Mouse (Mus musculus) kidney, embryonic 16.5 days (tissue): ENCODE measurements around the gene Uba5. TPM values are rescaled to one million over a fixed set of nuclear protein-coding genes. Genes with fewer than 3 reads are reported as not detected.
A peak's percentile ranks its signal among the peaks of the same experiment; 100 is the strongest.

ENCODE experiments used
- ATAC-seq: fragments of 200-750 bp; cut with Nextera tagmentation; 2 replicates; pipeline ENCODE4 v1.8.0; 2017; ENCODE audit warnings: moderate TSS enrichment; ENCODE audit not compliant: low FRiP score, low TSS enrichment
- H3K27ac ChIP-seq: fragments of 300-500 bp; sonication (generic); 2 replicates; pipeline ENCODE4 v1.5.1; 2014; ENCODE audit warnings: low read length
- H3K27me3 ChIP-seq: fragments of 300-500 bp; sonication (generic); 2 replicates; pipeline ENCODE4 v1.6.1; 2014; ENCODE audit warnings: low read length, control low read depth, mixed read lengths; ENCODE audit not compliant: insufficient read depth
- H3K36me3 ChIP-seq: fragments of 300-500 bp; sonication (generic); 2 replicates; pipeline ENCODE4 v1.6.1; 2014; ENCODE audit warnings: low read length, control low read depth, mixed read lengths; ENCODE audit not compliant: insufficient read depth
- H3K4me1 ChIP-seq: fragments of 300-500 bp; sonication (generic); 2 replicates; pipeline ENCODE4 v1.6.1; 2014; ENCODE audit warnings: low read length, control low read depth, mixed read lengths; ENCODE audit not compliant: insufficient read depth
- H3K4me2 ChIP-seq: fragments of 300-500 bp; sonication (generic); replicated peaks from 2 replicates; pipeline ENCODE4 v1.6.1; 2014; ENCODE audit warnings: low read depth, low read length
- H3K4me3 ChIP-seq: fragments of 300-500 bp; sonication (generic); 2 replicates; pipeline ENCODE4 v1.5.1; 2014; ENCODE audit warnings: mild to moderate bottlenecking, low read length
- H3K9ac ChIP-seq: fragments of 300-500 bp; sonication (generic); replicated peaks from 2 replicates; pipeline ENCODE4 v1.6.1; 2014; ENCODE audit warnings: low read length
- H3K9me3 ChIP-seq: fragments of 300-500 bp; sonication (generic); 2 replicates; pipeline ENCODE4 v1.6.1; 2016; ENCODE audit warnings: low read length, control low read depth
- WGBS: fragments of 180-500 bp; shearing (Covaris S2); extraction: QIAGEN DNeasy Blood & Tissue Kit; methylation state at CpG from one replicate; pipeline ENCODE4 v1.1.7; 2014; 5-methylcytosine and 5-hydroxymethylcytosine counted together
- polyA plus RNA-seq: library from polyadenylated mRNA; unstranded; fragments of >200 nt; fragmentation: Nextera tagmentation; extraction: Ambion mirVana; gene quantifications from 2 replicates; pipeline ENCODE4 v1.2.1, GENCODE M21; 2015

Uba5 gene
- polyA plus RNA-seq, 1 experiment from 2014 or later = 48.9 TPM

DNA sequence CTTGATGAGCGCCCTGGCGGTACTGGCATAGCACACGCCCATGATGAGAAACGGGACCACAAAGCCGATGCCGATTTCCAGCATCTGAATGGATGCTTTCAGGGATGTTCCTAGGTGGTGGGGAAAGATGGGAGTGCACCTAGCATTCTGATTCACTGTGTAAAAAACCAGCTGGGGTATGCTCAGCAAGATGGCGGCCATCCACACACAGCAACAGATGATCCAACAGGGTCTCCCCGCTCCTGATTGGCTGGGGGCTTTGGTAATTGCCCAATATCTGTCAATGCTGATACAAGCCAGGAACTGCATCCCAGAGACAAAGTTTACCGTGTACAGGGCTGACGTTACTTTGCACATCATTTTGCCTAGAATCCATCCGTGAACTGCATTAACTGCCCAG is 36.1 kb upstream of the Uba5 start:
- no peaks in the 10 kb centered on the region for H3K27me3 ChIP-seq
- no peaks in the 10 kb centered on the region for H3K36me3 ChIP-seq
- no peak for ATAC-seq
- H3K9me3 ChIP-seq = no peaks in the 10 kb centered on the region
- no peak overlapping the region for H3K4me3 ChIP-seq
- H3K4me2 ChIP-seq = no peak overlapping the region
- 91% methylated on average over 11 of the region's 11 CpGs for WGBS
- H3K4me1 ChIP-seq = peaks cover 16% of the 10 kb centered on the region
- H3K9ac ChIP-seq = no peak overlapping the region
- H3K27ac ChIP-seq = no peak overlapping the region

DNA sequence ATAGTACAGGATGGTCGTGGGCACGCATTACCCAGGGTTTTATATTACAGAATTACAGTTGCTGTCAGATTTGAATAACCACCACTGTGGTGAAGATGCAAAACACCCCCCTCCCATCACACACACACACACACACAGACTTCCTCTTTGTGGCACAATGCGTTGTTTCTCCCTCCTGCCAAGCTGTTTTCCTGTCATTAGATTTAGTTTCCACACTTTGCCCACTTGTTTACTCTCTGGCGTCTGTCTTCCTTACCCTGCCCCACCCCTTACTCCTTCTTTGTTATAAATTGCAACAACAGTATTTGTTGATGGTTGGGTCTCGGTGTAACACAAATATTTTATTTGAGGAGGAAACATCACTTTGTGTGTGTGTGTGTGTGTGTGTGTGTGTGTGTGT is 35.3 kb upstream of the Uba5 start:
- no peaks in the 10 kb centered on the region for H3K36me3 ChIP-seq
- H3K9me3 ChIP-seq = no peaks in the 10 kb centered on the region
- H3K4me2 ChIP-seq = no peak overlapping the region
- H3K4me3 ChIP-seq = no peak overlapping the region
- no peak overlapping the region for H3K27ac ChIP-seq
- H3K27me3 ChIP-seq = no peaks in the 10 kb centered on the region
- WGBS = 46% methylated on average over 5 of the region's 5 CpGs
- ATAC-seq = no peak
- H3K9ac ChIP-seq = no peak overlapping the region
- H3K4me1 ChIP-seq = peaks cover 16% of the 10 kb centered on the region

DNA sequence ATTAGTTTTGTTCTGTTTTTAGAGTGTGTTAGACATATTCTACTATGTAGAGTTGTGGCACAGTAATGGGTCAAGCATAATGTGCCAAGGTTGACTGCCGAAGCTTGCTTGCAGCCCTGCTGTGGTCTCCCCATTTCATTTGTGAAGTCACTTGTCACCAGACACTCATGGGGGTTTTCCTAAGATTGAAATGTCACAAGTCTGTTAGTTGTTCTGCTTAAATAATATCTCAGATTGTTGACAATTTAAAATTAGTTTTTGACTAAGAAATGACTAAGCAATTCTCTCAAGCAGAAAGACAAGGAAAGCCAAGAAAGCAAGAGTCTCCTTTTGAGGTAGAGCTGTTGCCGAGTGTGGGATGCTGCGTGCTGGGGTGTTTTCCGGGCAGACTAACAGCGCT is 30.0 kb upstream of the Uba5 start:
- no peak overlapping the region for H3K27ac ChIP-seq
- no peaks in the 10 kb centered on the region for H3K9me3 ChIP-seq
- H3K4me3 ChIP-seq = no peak overlapping the region
- no peak overlapping the region for H3K4me2 ChIP-seq
- H3K27me3 ChIP-seq = no peaks in the 10 kb centered on the region
- no peaks in the 10 kb centered on the region for H3K36me3 ChIP-seq
- WGBS = 81% methylated on average over 5 of the region's 5 CpGs
- no peaks in the 10 kb centered on the region for H3K4me1 ChIP-seq
- H3K9ac ChIP-seq = no peak overlapping the region
- no peak for ATAC-seq

DNA sequence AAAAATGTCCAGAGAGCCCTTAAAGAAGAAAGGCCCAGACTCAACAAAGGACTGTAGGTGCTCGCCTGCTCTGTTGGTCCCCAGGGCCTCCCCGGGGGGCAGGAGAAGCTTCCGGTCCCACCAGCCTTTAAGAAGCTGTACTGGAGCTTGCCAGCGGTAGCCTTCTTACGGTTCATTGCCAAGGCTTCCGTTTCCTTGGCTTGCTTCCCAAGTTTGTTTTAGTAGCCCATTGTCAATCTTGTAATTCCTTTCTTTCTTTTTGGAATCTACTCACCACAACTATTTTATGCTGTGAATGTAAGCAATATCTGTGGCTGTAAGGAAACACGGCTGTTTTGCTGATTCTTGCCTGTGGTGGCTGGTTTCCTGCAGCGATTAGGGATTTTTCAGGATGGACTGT is 25.6 kb upstream of the Uba5 start:
- H3K36me3 ChIP-seq = no peaks in the 10 kb centered on the region
- H3K27ac ChIP-seq = peak overlapping the region; percentile 27; the same call in 1 of the 2 replicates
- no peak for ATAC-seq
- no peaks in the 10 kb centered on the region for H3K4me1 ChIP-seq
- no peaks in the 10 kb centered on the region for H3K9me3 ChIP-seq
- no peak overlapping the region for H3K9ac ChIP-seq
- H3K4me2 ChIP-seq = no peak overlapping the region
- no peak overlapping the region for H3K4me3 ChIP-seq
- no peaks in the 10 kb centered on the region for H3K27me3 ChIP-seq
- WGBS = 59% methylated on average over 8 of the region's 8 CpGs

DNA sequence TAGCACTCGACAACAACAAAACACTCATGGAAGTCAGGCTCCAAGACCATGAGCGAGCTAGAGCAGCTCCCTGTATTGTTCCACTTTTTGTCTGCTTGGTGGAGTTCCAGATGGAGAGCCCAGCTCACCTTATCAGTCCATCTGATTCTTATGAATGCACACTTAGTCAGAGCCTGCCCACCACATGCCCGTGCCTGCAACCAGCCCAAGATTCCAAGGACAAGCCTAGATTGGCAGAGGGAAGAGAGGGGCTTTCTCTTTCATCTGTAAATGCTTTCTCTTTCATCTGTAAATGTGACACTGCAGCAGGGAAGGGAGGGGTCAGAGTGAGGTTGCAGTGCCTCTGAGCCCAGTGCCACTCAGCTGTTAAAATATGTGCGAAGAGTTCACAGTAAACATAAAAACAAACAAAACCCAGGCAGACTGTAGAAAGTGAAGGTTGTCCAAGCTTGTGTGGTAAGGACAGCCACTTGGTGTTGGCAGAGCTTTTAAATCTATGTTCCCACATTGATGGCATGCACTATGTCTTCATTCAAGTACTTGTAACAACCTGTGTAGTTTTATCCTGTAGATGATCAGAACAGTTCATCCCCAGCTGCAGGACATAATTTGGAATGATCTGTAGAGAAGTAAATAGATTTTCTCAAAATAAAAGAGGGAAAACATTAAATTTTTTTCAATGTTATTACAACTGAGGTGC is 22.9 kb upstream of the Uba5 start:
- no peaks in the 10 kb centered on the region for H3K36me3 ChIP-seq
- 59% methylated on average over 4 of the region's 4 CpGs for WGBS

GRCm38 (mm10) chr9:104080038-104080437 is 17.1 kb upstream of the Uba5 start:
- Histone ChIP-seq H3K4me3 (no peak overlapping the region), H3K27ac (no peak overlapping the region), H3K9me3 (no peaks in the 10 kb centered on the region), H3K9ac (no peak overlapping the region), H3K4me2 (no peak overlapping the region), H3K36me3 (0 out of 2 replicates have a peak, but pooled peaks cover under 1% of the 10 kb centered on the region), H3K4me1 (no peaks in the 10 kb centered on the region), H3K27me3 (no peaks in the 10 kb centered on the region)
- ATAC-seq = no peak
- WGBS = 74% methylated on average over 3 of the region's 3 CpGs

More for the DNA sequence above, 22.9 kb upstream of the Uba5 start:
- H3K9ac ChIP-seq = no peak overlapping the region
- H3K27me3 ChIP-seq = no peaks in the 10 kb centered on the region
- no peak overlapping the region for H3K27ac ChIP-seq
- H3K9me3 ChIP-seq = no peaks in the 10 kb centered on the region
- no peaks in the 10 kb centered on the region for H3K4me1 ChIP-seq
- H3K4me2 ChIP-seq = no peak overlapping the region
- no peak overlapping the region for H3K4me3 ChIP-seq
- no peak for ATAC-seq

DNA sequence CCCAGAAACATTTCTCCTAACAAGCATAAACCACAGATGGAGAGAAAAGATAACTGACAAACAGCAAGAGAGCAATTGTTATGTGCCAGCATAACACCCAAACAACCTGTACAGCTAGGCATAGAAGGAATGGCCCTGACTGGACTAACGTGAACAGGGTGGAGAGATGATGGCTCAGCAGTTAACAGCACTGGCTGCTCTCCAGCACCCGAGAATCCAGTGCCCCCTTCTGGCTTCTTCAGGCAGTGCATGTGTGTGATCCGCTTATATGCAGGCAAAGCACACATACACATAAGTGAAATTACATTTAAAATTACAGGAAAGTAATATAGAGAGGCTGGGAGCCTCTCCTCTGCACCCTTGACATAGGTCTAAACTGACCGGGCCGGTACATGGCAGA is 16.4 kb upstream of the Uba5 start:
- ATAC-seq = no peak
- Histone ChIP-seq H3K4me1 (no peaks in the 10 kb centered on the region), H3K4me2 (no peak overlapping the region), H3K9ac (no peak overlapping the region), H3K4me3 (no peak overlapping the region), H3K36me3 (0 out of 2 replicates have a peak, but pooled peaks cover 2% of the 10 kb centered on the region), H3K9me3 (no peaks in the 10 kb centered on the region), H3K27ac (no peak overlapping the region), H3K27me3 (no peaks in the 10 kb centered on the region)
- WGBS = 44% methylated on average over 5 of the region's 5 CpGs

DNA sequence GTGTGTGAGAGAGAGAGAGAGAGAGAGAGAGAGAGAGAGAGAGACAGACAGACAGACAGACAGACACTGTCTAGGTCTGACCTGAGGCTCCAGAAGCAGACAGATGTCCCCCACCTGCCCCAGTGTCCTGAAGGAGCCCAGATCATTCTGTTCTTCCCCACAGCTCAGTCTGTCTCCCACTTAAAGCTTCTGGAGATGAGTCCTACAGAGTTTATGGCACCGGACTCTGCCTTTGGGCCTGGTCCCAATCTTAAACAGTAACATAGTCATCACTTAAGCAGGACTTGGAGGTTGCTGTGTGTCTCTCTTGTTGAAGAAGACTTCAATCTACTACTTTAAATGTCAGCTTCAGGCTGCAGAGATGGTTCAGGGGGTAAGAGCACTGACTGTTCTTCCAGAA is 15.8 kb upstream of the Uba5 start:
- H3K4me1 ChIP-seq = no peaks in the 10 kb centered on the region
- no peak overlapping the region for H3K4me3 ChIP-seq
- no peak for ATAC-seq
- whole genome bisulfite sequencing = 91% methylated on average over 1 of the region's 1 CpGs
- H3K9me3 ChIP-seq = no peaks in the 10 kb centered on the region
- H3K36me3 ChIP-seq = 0 out of 2 replicates have a peak, but pooled peaks cover 2% of the 10 kb centered on the region
- no peaks in the 10 kb centered on the region for H3K27me3 ChIP-seq
- H3K27ac ChIP-seq = no peak overlapping the region
- no peak overlapping the region for H3K4me2 ChIP-seq
- H3K9ac ChIP-seq = no peak overlapping the region

GRCm38 (mm10) chr9:104075808-104076207 is 12.9 kb upstream of the Uba5 start:
- no peak overlapping the region for H3K9ac ChIP-seq
- no peaks in the 10 kb centered on the region for H3K4me1 ChIP-seq
- H3K27me3 ChIP-seq = no peaks in the 10 kb centered on the region
- no peak overlapping the region for H3K4me3 ChIP-seq
- 73% methylated on average over 2 of the region's 2 CpGs for WGBS
- no peak overlapping the region for H3K27ac ChIP-seq
- no peaks in the 10 kb centered on the region for H3K9me3 ChIP-seq
- no peak overlapping the region for H3K4me2 ChIP-seq
- 0 out of 2 replicates have a peak, but pooled peaks cover 2% of the 10 kb centered on the region for H3K36me3 ChIP-seq
- ATAC-seq = no peak

DNA sequence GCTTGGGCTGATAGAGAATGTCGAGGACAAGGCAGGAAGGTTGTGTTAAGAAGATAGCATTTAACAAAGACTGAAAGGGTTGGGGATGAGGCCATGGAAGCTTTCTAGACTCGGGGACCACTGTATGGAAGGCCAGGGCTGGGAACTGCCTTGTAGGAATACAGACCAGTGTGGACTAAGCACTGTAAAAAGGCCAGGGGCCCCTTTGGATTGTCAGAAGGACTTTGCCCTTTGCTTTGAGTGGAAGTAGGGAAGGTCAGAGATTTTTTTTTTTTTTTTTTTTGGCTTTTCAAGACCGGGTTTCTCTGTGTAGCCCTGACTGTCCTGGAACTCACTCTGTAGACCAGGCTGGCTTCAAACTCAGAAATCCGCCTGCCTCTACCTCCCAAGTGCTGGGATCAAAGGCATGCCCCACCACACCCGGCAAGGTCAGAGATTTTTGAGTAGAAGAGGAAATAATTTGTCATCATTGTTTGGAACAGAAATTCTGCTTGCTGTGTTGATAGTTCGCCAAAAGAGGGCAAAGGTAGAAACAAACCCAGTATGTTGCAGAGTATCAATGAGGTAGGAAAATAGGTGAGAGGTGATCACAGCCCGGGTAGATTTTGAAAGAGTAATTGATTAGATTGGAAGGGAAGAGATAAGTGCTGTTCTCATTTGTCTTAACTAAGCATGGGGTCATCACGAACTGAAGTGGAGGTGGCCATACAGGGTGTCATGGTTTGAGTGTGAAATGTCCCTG is 8.1 kb upstream of the Uba5 start:
- no peak for ATAC-seq
- Histone ChIP-seq H3K4me2 (no peak overlapping the region), H3K36me3 (0 out of 2 replicates have a peak, but pooled peaks cover 2% of the 10 kb centered on the region), H3K27me3 (no peaks in the 10 kb centered on the region), H3K9ac (no peak overlapping the region), H3K4me3 (no peak overlapping the region), H3K27ac (no peak overlapping the region), H3K9me3 (no peaks in the 10 kb centered on the region), H3K4me1 (no peaks in the 10 kb centered on the region)
- 83% methylated on average over 8 of the region's 8 CpGs for WGBS
